Mouse (Mus musculus): ENCODE measurements around the gene Kbtbd13.

Kbtbd13 gene

DNA sequence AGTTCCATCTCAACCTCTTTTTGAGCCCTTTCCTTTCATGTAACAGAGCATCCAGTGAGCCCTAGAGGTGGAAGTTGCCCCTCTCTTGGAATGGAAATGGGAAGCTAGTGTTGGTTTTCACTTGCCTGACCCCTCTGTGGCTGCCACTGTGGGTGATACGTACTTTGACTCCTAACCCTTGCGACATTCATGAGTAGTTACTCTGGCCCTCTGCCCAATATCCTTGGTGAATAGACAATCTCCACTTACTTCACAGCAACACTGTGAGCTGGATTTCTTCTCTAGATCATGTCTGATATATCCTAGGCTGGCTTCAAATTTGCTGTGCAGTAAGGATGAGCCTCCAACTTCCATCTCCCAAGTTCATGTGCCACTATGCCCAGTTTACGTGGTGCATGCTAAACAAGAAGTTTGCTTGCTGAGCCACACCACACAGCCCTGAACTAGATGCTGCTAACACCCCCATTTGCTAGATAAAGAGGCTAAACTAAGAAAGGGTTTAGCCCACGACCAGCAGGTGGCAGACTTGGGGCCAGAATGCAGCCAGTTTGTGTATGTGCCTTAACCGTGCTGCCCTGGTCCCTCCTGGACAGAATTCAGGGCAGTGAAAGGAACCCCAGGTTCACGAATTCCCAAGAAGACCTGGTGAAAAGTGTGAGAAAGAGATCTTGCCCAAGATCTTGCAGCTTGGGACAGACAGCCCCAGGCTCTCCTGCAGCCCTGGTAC, 1.3 kb upstream of the Kbtbd13 start:
- DNase-seq = peak; percentile 48

DNA sequence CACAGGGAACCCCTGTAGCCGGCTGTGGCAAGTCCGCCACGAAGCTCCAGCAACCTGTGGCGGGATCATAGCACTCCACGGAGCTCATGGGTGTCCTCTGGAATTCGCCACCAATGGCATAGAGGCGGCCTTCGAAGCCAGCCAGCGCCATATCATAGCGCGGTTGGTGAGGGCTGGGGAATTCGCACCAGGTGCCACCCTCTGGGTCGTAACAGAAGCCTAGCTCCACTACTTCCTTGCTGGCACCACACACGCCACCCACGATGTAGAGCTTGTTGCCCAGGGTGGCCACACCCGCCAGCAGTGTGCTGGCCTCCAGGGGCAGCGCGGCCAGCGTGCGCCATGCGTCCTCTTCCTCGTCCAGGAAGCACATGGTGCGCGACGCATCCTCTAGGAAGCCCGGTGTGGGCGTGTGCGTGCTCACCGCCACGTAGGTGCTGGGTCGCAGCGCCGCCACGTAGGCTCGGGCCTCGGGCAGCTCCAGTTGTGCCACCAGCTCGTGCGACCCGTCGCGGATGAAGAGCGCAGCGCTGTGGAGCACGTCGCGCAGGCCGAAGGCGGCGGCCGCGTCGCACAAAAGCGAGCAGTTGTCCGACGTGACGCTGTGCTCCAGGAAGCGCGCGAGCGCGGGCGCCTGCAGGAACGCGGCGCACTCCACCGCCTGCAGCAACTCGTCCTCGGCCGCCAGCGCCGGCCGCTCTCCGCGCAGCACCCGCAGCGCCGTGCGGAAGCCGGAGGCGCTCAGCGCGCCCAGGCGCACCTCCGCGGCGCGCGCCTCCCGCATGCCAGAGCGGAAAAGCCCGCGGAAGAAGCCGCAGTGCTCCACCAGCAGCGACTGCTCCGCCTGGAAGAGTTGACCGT, 470 bp downstream of the Kbtbd13 start:
- DNase-seq = peak; percentile 11

DNA sequence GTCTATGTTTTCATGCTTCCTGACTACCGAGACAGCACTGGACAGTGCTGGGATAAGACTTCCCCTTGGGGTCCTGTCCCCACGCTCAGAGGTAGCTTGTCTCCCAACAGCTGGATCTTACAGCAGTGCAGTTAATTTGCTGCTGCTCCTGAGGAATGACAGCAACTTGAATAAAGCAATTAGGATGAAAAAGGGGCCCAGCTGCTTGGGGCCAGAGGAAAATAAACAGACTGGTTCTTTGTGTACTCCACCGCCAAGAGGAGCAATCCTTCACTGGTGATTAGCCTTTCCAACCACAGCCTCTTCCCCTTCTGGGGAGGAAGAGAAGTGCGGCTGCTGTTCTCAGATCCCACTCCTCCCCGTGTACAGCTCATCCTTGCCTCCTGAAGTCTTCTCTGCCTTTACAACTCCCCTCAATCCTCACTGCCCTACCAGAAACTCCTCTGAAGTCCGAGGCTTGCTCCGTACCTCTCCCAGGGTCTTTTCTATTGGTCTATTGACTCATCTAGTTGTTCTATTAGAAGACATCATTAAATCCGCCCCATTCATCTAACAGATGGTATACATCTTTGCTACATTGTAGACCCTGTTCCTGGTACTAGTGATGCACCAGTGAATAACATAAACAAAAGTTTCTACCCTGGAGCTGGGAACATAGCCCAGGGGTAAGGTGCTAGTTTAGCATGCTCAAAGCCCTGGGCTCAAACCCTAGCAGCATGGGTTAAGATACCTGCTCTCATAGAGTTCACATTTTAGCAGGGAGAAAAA, 4.9 kb downstream of the Kbtbd13 start:
- DNase-seq = no peak

DNA sequence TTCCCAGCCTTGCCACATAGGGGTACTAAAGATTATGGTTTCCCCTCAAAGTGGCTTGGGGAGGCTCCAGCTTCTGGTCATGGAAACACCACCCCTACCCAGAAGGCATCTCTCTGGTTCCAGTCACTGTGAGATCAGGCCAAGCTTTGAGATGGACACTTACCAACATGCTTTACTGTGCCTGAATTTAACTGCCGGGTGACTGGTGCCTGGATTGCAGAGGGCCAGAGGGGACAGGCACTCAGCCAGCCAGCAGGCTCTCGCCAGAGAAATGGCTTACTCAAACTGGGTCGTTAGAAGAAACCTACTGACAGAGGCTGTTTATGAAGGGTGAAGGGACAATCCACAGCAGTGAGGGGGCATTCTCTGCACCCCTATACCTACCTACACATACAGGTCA, 7.2 kb downstream of the Kbtbd13 start:
- no peak for DNase-seq

DNA sequence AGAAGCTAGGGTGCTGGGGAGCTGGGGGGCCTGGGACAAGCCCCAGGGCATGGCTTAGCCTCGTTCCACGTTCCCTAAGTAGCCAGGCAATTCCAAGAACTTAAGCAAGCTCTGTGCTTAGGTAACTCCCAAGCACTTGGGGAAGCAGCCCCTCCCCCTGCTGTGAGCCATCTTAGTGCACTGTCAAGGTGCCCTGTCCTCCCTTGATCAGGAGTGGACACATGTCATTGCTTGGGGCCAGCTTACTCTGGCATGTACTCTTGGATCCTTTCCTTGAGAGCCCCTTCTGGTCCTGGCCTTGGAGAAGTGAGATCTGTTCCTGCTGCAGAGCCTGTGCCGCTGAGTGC, 8.7 kb downstream of the Kbtbd13 start:
- no peak for DNase-seq

DNA sequence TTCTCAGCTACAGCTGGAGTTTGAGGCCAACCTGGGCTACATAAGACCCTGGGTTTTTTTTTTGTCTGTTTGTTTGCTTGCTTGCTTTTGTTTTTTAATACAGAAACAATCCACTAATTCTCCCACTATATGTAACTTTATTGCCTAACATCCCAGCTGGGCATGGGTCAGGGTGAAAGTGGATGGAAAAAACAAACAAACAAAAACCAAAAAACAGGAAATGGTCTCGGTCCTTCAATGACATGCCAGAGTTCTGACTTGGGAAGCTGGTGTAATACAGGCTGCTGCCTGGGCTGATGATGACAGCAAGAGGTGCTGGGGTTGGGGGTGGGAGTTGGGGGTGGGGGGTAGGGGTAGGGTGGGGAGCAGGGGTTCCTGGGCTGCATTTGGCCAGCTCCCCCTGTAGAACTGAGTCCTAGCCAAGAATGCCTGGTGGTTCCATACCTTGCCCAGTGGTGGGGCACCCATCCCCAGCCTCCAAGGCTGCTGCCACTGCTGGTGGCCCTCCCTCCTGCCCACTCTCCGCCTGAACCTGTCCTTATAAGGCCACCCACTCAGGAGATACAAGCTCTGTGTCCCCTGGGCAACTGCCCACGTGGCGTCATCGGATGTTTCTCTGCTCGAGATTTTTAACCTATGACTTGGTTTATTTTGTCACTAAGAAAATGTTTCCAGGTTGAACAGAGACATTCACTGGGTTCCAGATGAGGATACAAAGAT, 9.3 kb downstream of the Kbtbd13 start:
- DNase-seq = no peak

DNA sequence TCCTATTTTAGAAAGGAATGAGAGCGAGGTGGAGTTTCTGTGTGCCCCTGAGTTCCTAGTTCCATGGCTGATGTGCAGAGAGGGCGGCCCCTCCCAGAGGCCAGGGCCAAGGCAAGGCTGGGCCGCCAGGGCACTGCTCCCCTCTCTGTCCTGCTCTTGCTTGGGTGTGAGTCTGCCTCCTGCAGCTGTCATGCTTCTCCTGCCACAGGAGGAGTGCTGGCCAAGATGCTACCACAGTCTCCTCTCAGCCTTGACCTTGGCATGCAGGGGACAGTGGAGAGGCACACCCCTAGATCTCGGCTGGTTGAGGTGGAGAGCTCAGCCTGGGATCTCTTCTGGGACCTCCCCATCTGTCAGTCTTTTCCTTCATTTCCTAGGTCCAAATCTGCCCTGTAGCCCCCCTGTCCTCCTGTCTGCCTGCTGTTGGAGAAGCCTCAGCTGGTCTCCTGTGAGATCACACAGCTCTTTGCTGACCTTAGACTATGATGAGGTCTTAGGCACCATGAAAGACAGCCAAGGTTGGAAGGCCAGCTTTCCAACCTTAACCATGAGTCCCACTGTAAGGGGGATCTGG, 10.3 kb downstream of the Kbtbd13 start:
- DNase-seq = no peak

DNA sequence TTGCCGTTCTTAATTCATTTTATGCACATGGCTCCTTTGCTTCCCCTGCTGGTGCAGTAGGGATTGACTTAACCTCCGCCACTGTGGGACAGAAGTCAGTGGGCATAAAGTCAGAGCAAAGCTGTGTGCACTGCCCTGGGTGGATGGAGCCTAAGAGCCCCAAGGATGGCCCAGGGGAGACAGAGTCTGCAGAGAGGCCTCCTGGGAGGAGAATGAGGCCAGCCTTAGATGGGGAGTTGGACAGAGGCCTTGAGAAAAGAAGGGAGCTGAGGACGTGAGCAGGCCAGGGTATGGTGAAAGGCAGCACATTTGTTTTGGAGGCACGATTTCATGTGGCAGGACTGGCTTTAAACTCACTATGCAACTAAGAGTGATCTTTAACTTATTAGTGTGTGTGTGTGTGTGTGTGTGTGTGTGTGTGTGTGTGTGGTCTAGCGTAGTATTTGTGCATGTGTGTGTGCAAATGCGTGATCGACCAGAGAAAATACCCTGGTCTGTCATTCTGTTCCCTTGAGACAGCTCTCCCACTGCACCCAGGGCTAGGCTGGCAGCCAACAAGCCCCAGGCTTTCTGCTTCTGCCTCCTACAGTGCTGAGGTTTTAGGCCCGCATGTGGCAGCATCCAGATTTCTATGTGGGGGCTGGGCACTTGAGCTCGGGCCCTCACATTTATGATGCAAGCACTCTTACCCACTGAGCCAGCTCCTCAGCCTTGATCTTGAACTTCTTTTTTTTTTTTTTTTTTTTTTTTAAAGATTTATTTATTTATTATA, 16.1 kb downstream of the Kbtbd13 start:
- DNase-seq = peak; percentile 83

DNA sequence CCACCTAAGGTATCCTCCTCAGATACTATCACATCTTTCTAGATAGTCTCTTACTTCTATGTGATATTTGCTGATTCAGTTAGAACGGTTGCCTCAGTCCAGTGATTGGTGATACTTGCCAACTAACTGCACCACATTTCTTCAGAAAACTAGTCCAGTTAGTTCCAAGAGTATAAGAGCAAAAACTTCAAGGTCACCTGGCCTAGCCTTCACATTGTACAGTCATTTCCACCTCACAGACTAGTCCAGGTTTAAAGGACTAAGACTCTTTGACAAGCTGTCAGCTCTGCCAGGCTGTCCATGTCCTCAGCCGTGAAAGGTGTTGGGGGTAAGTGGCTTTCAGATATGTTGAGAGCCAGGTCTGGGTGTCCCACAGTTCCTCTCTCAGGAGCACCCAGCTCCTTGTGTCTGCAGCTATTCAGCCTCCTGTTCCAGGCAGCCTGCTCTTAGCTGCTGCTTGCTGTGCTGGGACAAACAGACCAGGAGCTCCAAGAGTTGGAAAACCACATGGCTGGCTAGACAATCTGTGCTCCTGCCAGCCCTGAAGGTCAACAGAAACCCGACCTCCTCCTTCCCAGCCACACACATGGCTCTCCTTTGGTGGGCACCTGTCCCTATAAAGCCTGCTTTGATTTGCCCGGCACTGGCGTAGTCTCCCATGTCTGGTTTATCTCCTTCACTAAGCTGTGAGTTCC, 16.8 kb downstream of the Kbtbd13 start:
- no peak for DNase-seq

DNA sequence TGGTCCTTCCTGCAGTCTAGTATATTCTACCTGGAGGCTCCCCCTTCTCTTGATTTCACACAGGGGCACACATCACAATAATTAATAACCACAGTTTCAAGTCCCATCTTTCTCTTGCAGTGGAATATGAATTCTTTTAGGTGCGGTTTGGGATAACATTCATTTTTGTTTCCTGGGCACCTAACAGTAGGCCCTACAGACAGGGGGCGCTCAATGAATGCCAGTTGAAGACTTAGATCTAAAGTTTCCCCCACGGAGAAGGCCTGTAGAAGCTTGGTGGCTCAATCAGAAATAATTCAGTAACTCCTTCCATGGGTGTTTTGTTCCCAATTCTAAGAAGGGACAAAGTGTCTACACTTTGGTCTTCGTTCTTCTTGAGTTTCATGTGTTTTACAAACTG, 19.0 kb downstream of the Kbtbd13 start:
- no peak for DNase-seq

DNA sequence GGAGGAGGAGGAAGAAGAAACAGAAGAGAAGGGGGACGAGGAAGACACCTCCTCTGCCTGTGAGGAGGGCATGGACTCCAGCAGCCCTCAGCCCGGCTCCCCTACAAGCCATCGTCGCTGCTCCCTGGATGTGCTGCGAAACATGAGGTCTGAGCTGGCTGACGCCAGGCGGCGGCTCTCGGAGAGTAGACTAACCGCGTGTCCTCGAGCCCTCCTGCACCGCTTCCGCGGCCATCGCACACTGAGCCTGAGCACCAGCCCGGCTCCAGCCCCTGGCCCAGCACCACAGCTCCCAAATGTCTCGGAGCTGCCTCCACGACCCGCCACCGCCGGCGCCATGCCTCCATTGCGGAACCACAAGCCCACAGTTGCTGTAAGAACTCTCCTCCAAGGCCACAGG, 19.7 kb downstream of the Kbtbd13 start:
- DNase-seq = no peak

DNA sequence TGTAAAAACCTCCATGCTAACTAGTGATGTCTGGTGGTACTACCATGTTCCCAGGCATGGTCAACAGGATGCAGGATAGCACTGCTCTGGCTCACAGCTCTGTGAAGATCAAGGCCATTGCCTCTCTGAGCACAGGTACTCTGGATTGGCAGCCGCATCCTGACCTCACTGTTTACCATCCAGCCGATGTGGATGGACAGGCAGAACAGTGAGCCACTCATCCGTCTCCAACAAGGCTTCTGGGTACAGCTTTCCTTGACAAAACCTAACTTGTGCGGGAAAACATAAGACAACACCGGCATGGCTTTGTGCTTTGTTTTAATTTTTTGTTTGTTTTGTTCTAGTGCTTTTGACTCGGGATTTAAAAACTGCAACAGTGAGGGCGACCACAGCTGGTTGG, 25.7 kb downstream of the Kbtbd13 start:
- no peak for DNase-seq

DNA sequence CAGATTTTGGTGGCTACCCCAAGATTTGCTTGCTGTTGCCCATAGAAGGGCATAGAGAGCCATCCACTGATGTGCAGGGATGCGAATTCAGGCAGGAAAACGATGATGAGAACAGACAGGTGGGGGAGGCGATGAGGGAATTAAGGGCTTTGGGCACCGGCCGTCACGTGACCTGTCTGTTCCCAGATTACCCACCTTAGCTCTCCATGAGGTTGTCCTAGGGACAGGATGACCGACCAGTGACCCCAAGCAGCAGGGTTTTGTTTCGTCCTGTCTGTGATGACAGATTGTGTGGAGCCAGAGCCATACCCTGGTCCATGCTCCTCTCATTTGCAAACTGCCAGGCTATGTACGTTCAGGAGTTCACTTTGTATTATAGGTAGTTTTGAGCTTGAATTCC, 27.8 kb downstream of the Kbtbd13 start:
- no peak for DNase-seq

DNA sequence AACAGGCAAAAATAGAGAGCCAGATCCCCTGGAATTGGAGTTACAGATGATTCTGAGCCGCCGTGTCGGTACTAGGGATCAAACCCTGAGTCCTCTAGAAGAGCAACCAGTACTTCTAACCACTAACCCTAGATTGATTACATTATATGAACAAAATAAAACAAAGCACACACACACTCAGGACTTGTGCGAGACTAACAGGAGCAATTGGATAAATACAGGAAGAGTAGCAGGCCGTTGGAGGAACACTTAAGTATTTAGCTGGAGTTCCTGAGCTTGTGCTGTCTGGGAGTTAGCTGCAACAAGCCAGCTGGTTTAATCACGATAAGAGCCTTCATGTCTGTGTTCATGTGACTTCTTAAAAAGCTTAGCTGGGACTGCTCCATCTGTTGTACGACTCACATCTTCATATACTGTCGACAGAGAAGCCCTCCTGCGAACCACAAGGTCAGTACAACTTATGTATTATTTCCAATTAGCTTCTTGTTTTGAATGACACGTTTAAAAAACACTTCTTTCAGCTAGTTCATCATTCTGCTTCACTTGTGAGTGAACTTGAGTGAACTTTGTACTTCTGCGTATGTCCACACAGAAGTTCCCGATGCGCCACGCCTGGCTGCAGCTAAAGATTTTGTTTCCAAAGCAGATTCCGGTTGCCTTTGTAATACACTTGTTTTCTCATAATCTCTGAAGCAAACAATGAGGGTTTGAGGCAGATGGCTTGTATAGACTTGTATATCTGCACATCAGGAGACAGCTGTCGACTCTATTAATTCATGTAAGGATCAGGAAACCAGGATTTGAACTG, 30.6 kb downstream of the Kbtbd13 start, which contains the start of gene Ubap1l:
TSS of gene Ubap1l (plus strand) at position 401 of the 808 bp plus-strand sequence.
- no peak for DNase-seq

DNA sequence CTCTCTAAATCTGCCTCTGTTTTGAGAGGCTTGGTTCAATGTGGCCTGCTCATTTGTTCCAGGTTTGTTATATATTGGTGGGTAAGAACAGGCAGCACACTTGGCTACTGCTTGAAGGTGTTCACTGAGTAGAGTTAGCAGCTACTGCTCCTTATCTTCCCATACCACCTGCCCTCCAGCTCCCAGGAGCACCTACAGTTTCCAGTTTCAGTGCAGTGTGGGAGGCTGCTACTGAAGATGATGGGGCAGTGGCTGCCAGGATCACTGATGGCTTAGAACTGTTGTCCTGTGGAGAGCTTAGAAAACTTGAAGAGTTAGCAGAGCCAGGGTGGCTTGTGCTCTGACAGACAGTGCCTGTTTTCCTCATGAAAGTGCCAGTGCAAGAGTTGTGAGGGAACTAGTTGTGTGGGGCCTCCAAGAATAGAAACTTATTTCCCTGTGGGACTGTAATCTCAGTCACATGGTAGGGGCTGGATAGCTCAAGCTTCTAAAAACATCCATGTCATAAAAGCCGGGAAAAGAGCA, 32.4 kb downstream of the Kbtbd13 start:
- DNase-seq = no peak

DNA sequence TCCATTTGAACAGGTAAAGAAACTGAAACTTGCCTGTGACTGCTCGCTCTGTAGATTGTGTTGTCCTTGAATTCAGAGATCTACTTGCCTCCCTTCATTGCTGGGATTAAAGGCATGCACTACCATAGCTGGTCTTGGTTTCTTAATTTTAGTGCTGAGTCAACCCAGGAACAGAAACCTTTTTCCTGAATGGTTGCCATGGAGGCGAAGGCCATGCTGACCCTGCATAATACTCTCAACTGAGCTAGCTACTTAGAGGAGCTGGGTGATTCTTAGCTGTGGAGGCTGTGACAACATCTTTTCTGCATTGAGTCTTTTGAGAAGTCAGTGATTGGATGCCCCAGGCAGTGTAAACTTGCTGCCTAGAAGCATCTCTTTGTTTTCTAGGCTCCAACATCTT, 34.5 kb downstream of the Kbtbd13 start:
- DNase-seq = no peak

DNA sequence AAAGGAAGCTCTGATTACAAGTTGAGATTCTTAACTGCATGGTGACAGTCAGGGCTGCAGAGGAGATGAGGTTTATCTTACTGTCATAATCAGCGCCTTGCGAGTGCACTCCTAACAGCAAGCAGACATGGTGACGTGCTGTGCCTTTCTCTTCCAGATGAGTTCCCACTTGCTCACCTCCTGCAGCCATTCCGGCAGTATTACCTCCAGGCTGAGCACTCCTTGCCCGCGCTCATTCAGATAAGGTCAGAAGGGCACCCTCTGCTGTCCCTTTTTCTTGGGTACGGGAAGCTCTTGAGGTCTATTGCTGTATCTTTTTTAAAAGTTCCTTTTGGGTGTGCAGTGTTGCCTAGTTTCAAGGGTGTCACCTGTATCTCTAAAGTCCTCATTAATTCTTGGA, 34.9 kb downstream of the Kbtbd13 start:
- no peak for DNase-seq

DNA sequence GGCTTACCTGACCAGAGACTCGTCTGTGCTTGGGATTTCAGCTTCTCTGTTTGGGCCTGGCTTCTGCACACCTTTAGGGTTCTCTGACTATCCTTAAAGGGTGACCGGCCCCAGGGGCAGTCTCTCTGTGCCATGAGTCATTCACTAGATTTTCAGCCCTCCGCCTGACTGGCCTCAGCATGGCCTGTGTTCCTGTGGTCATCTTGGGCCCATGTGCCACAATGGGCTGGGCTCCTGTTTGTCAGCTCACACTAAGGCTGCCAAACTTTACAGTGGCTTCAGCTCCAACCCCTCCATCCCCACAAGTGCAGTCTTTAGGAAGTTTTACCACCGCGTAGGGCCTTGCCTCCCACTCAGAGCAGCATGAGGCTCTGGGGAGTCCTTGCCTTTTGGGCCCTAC, 38.2 kb downstream of the Kbtbd13 start:
- DNase-seq = no peak

DNA sequence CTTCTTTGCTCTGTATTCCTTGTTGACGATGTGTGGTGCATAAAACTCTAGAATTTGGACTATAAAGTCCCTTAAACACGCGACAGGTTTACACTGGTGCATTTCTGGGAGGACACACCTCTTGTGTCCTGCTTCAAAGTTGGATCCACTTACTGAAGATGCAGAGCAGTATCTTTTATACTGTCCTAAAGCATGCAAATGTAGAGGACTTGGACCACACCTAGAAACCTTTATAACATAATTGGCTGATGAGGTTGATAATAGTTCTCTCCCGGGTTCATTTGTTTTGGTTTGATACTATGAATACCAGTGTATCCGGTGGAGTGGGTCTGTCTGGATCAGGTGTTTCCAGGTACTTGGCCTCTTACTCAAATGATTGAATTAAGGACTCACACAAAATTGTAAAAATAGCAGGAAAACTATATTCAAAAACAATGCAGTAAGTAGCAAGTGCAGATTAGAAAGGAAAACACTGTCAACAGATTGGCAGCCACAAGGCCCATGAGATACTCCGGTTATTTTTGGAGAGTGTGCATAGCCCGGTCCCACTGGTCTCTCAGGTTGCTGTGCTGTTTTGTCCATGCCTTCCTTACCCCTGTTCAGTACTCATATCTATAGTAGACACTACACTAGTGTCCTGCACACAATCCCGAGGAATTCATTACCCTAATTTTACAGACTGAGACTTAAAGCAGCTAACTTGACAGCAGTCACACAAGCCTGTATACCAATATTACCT, 44.2 kb downstream of the Kbtbd13 start:
- DNase-seq = no peak

Measured in right cerebral cortex, adult 18-20 months (tissue).